Mouse (Mus musculus) embryo, embryonic 10.5 days (tissue): ENCODE results near the gene Asphd1.
"Not testable (repeated sequence)": the region's sequence is repeated elsewhere in the genome, so short reads cannot be mapped to it uniquely, and the experiment has no call there.

Source experiments
- DNase-seq: peaks from one replicate; pipeline ENCODE4 v3.0.0-alpha.2; 2015; ENCODE audit warnings: low spot score

Gene Asphd1

DNA sequence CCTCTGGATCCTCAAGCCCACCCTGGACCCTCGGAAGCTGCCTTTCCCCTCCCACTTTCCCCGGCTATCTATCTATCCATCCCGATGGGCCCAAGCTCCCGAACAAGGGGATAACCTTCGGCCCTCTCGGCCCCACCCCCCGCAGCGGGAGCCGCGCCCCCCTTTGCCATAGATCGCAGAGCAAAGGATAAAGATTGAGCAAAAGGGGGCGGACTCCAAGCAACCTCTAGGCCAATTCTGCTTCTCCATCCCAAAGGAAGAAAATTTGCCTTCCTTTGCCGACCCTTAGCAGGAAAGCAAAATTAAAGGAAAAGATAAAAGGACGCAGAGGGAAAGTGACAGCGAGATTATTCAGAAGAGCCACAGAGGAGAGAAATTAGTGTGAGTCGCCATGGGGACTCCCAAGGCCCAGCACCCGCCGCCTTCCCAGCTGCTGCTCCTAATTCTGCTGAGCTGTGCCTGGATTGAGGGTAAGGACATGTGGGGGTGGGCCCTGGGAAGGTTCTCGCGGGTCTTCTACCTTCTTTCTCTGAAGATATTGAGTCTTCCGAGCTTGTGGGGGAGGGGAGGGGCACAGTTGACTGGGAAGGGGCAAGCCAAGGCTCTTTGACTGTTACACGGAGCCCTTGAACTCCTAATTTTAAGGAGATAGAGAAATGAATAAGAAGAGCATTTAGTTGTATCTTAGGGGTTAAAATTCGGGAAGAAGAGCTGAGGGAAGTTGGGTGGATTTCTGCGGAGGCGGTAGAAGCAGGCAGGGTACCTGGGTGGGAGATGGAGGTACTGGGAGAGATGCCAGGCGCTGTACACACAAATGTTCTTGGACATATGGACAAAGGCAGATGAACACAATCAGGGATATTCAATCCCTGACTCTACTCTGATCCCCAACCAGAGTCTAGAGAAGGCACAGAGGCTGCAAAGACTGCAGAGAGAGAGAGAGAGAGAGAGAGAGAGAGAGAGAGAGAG is 1.5 kb upstream of the Asphd1 start:
- DNase-seq = no peak

- DNase-seq = peak; percentile 92
Observed at GRCm38 (mm10) chr7:126949793-126950646, 638 bp upstream of the Asphd1 start, which contains the start of gene Sez6l2. Sez6l2 (plus strand) TSS chr7:126950563.

DNA sequence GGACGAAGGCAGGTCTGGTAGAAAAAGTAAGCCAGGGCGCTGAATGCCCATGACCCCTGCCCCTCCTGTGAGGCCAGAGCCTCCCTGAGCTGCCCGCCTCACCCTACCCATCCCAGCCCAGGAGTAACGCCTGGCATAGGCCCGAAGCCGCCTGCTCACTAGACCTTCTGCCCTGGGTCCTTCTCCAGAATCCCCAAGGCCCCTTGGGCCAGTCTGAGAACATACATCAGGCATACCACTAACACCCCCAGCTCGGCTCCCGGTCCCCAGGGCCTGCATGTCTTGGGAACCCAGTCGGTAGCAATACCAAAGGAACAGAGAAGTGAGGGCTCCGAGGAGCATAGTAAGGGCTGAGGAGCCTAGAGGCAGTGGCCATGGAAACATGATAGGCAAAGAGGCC is 756 bp downstream of the Asphd1 start:
- no peak for DNase-seq

GRCm38 (mm10) chr7:126946530-126946929 is 2.9 kb downstream of the Asphd1 start:
- peak; percentile 47 for DNase-seq

DNA sequence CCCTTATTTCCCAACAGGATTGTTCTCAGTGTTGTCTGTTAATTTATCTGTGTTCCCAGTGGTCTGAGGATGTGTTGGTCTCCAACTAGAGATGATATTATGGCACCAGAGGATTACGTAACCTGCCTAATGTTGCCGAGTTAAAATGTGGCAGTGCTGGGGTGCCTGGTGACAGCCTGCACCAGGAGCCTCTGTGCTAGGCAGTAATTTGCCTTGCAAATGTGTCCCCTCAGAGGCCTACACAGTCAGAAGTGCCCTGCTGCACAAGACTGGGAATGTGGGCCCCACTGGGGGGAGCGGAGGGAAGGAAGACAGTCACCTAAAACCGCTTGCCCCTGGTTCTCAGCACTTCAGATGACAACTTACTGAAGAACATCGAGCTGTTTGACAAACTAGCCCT is 7.6 kb downstream of the Asphd1 start:
- no peak for DNase-seq

- DNase-seq = no peak
Observed at GRCm38 (mm10) chr7:126941171-126941570, 8.2 kb downstream of the Asphd1 start.

DNA sequence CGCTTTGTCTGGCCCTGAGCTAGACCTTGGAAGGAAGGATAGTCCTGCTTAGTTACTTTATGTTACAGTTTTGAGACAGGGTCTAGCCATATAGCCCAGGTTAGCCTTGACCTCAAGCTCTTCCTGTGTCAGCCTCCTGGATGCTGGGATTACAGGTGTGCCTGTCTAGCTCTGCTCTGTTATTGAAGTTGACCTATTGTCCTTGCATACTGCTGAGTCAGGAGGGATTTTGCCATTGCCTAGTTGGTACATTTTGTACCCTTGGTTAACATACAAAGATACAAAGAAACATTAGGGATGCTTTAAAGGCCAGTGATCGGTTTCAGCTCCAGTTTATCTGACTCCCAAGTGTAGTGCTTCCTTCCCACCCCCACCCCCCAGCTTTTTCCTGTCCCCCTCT is 16.7 kb downstream of the Asphd1 start:
- no peak for DNase-seq

GRCm38 (mm10) chr7:126929046-126929445 is 20.3 kb downstream of the Asphd1 start:
- DNase-seq = peak; percentile 61

DNA sequence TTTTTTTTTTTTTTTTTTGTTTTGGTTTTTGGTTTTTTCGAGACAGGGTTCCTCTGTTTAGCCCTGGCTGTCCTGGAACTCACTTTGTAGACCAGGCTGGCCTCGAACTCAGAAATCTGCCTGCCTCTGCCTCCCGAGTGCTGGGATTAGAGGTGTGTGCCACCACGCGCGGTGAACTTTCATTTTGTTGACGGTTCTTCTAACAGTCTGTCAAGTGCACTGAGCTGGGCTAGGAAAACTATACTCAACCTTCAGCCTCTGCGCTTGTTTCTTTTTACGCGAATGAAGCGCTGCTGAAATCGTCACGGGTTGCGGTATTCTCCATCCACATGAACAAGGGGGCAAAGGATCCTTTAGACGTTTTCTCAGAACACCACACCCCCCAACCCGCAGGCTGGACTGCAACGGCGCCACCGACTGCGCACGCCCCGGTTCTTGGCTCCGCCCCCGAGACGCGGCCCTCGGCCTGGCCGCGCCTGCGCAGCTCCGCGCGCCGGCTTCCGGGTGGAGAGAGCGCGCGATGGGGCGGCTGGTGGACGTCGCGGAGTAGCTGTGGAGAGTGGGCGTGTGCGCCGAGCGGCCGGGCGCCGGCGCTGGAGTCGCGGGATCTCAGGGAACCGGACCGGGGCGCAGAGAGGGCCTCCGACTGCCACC is 20.9 kb downstream of the Asphd1 start, which contains the start of gene Kctd13:
Gene Kctd13 (plus strand): TSS at position 496 of the 654 bp plus-strand sequence.
- DNase-seq = peak; percentile 90

DNA sequence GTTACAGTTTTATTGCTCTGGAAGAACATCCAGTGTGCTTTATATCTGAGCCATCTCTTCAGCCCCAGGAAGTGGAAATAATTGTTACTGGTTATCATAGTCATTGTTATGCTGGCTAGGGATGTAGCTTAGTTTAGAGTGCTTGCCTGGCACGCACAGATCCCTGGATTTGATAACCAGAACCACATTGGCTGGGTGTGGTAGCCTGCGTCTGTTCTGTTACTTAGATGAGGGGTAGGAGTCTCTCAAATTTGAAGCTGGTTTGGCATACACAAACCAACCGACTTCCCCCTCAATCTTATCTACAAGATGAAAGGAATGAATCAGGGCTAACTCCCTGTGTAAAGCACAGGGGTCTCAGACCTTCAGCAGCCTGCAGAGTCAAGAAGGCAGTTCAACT is 23.1 kb downstream of the Asphd1 start:
- DNase-seq = no peak

DNA sequence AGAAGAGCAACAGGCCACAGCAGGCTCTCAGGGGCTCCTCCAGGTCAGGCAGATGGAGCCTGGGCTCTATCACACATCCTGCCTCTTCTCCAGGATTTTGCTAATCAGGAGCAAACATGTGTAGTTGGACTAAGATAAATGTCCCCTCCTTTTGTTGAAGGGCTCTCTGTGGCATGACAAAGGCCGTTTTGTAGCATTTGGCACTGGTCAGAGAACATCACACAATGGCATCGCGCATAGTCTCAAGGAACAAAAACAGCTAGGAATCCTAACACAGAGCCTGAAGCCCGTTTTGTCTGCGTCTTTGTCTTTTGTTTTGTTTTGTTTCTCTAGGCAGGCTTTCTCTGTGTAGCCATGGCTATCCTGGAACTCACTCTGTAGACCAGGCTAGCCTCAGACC is 25.4 kb downstream of the Asphd1 start:
- peak; percentile 61 for DNase-seq

GRCm38 (mm10) chr7:126922624-126923060 is 26.7 kb downstream of the Asphd1 start, which contains the start of gene Tmem219:
Tmem219 (minus strand) TSS chr7:126922917.
- peak; percentile 72 for DNase-seq

DNA sequence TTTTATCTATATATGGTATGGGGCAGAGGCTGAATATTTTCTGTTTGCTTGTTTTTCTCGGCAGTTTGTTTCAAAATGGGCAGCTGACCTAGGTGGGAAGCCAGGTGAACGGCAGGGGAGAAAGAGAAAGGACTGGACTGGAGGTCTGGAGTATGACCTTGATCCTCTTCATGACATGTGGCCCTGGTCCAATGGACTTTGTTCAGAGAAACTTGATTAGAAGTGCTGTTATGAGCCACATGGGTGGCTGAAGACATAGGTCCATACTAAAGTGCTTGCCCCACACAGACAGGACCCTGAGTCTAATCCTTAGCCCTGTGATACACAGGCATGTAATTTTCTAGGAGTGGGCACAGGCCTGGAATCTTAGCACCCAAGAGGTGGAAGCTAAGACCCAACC is 27.8 kb downstream of the Asphd1 start:
- DNase-seq = no peak

DNA sequence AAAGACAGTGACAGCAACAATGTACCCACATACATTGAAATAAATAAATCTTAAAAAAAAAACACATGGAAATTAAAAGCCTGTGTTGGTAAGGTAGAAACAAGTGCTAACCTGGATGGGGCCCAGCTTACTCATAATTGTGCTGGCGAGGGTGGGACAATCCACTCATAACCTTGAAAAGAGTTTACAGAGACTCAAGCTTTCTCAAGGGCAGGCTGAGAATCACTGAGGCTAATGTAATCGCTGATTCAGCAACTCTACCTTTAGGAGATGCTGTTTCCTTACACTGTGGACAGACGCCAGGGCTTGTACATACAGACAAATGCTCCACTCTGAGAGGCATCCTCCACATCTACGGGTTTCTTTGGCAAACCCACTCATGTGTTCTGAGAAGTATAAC is 29.4 kb downstream of the Asphd1 start:
- no peak for DNase-seq

- DNase-seq = peak; percentile 31
Observed at GRCm38 (mm10) chr7:126918356-126918755, 31.0 kb downstream of the Asphd1 start.

GRCm38 (mm10) chr7:126914844-126915243 is 34.5 kb downstream of the Asphd1 start:
- DNase-seq = no peak

- no peak for DNase-seq
Observed at GRCm38 (mm10) chr7:126905590-126905989, 43.8 kb downstream of the Asphd1 start.

- not testable (repeated sequence) for DNase-seq
Observed at GRCm38 (mm10) chr7:126899781-126900180, 49.6 kb downstream of the Asphd1 start.

DNA sequence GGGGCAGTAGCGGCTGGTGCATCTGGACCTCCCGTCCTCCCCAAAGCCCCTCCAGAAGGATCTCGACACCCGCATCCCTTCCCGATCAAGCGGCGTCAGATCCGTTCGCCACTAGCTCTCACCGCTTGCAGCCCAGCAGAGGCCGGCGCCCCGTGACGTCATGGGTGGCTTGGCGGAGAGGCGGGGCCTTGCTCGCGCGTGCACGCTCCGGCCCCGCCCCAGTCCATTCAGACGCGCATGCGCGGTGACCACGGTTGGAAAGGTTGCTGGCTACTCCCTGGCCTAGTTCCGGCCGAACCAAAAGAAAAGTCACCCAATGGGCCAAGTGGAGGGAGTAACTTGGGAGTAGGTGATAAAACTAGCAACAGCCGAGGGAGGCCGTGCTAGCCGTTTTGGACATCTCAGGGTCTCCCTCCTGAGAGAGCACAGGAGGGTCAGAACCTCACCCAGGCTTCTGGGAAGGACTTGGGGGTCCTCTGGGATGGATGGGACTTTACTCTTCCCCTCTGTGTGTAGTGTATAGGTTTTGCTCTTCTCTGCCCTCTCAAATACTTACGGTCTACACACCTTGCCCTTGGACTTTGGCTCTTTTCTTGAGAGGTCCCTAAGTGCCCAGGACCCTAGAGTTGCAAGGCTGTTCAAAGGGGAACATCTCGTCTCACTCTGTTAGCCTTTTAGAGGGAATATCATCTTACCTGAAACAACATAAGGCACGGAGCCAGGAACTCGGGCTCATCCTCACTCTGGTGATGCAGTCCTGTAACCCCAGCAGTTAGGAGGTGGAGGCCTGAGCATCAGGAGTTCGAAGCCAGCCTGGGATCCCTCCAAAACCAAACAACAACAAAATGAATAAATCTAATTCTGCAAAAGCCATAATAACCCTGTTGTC is 51.0 kb downstream of the Asphd1 start:
- peak; percentile 95 for DNase-seq

- no peak for DNase-seq
Observed at GRCm38 (mm10) chr7:126897390-126898101, 51.8 kb downstream of the Asphd1 start.
